Mouse (Mus musculus): ENCODE results near the gene 1700113H08Rik. TPM values are rescaled to one million over a fixed set of nuclear protein-coding genes. Genes with fewer than 3 reads are reported as not detected.

Gene 1700113H08Rik
- polyA plus RNA-seq, 1 experiment from 2014 or later = 0.65 TPM

DNA sequence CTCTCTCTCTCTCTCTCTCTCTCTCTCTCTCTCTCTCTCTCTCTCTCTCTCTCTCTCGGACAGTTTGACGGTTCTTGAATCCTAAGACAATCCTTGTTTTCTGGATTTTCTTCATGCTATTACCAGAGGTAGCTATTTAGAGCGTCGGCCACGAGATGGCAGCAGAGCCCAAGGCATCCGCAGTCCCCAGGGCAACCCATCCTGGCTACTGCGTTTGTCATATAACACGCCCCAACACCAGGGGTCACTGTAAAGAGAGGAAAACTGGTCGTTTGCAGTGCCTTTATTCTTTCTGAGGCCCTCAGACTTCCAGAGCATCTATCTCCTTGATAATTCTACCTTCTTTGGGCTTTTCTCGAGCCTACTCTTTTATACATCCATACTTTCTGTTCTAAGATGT lies 33.0 kb upstream of the 1700113H08Rik start:
- 3% methylated on average over 9 of the region's 10 CpGs for WGBS
- Histone ChIP-seq H3K9me3 (replicated peaks; ENCODE audit: control insufficient read depth, low read length) (no peaks in the 10 kb centered on the region), H3K4me2 (ENCODE audit: low read depth, low read length) (no peak overlapping the region), H3K27me3 (ENCODE audit: control insufficient read depth, insufficient read depth, low read length) (no peaks in the 10 kb centered on the region), H3K36me3 (replicated peaks; ENCODE audit: control insufficient read depth, insufficient read depth, low read depth, low read length) (no peaks in the 10 kb centered on the region), H3K9ac (replicated peaks; ENCODE audit: low read length) (no peak overlapping the region), H3K4me1 (ENCODE audit: control insufficient read depth, insufficient read depth, low read length) (no peaks in the 10 kb centered on the region), H3K27ac (replicated peaks; ENCODE audit: low read depth, low read length) (no peak overlapping the region), H3K4me3 (ENCODE audit: low read depth, low read length) (no peak overlapping the region)
- DNase-seq (ENCODE audit: low spot score) = peak; percentile 94
- peak; percentile 79 for ATAC-seq (replicated peaks; ENCODE audit: insufficient number of reproducible peaks, low FRiP score, low TSS enrichment, low read depth)

DNA sequence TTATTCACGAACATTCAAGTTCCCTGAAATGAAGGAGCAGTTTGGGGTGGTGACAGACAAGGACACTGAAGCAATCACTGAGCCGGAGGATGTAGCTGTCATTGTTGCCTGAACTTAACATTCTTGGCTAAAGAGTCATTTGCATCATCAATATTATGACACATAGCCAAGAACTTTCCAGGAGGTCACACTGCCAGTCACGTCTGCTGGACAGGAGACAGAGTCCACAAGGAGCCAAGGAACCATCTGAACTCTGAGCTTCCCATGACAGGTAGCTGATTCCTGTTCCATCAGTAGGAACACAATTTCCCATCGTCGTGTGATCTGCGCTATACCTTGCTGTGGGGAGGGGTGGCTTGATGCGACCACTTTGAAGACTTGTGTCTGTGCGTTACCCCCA lies 25.1 kb upstream of the 1700113H08Rik start:
- no peaks in the 10 kb centered on the region for H3K4me1 ChIP-seq (ENCODE audit: control insufficient read depth, insufficient read depth, low read length)
- no peaks in the 10 kb centered on the region for H3K36me3 ChIP-seq (replicated peaks; ENCODE audit: control insufficient read depth, insufficient read depth, low read depth, low read length)
- ATAC-seq (replicated peaks; ENCODE audit: insufficient number of reproducible peaks, low FRiP score, low TSS enrichment, low read depth) (no peak), DNase-seq (ENCODE audit: low spot score) (no peak)
- H3K4me2 ChIP-seq (ENCODE audit: low read depth, low read length) = no peak overlapping the region
- H3K4me3 ChIP-seq (ENCODE audit: low read depth, low read length) = no peak overlapping the region
- H3K9me3 ChIP-seq (replicated peaks; ENCODE audit: control insufficient read depth, low read length) = no peaks in the 10 kb centered on the region
- 91% methylated on average over 8 of the region's 8 CpGs for WGBS
- no peaks in the 10 kb centered on the region for H3K27me3 ChIP-seq (ENCODE audit: control insufficient read depth, insufficient read depth, low read length)
- H3K27ac ChIP-seq (replicated peaks; ENCODE audit: low read depth, low read length) = no peak overlapping the region
- no peak overlapping the region for H3K9ac ChIP-seq (replicated peaks; ENCODE audit: low read length)

DNA sequence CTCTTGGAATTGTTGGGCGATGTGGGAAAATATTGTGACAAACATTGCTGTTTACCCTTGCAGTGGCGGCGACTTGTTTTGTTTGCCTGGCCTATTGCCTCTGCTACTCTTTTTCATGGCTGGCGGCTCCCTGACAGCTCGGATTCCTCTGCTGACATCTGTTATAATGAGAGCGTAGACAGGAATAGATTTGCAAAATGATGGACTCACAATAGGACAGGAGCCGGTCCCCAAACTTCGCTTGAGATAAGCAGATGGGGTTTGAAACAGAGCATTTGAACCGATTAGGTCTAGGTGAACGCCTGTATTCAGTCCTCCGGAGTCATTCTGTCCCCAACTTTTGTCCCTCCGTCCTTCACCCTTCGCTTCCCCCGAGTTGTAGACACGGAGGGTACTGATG lies 22.0 kb upstream of the 1700113H08Rik start:
- H3K27ac ChIP-seq (replicated peaks; ENCODE audit: low read depth, low read length) = no peak overlapping the region
- no peak overlapping the region for H3K4me3 ChIP-seq (ENCODE audit: low read depth, low read length)
- H3K4me1 ChIP-seq (ENCODE audit: control insufficient read depth, insufficient read depth, low read length) = no peaks in the 10 kb centered on the region
- H3K36me3 ChIP-seq (replicated peaks; ENCODE audit: control insufficient read depth, insufficient read depth, low read depth, low read length) = no peaks in the 10 kb centered on the region
- no peak overlapping the region for H3K4me2 ChIP-seq (ENCODE audit: low read depth, low read length)
- ATAC-seq (replicated peaks; ENCODE audit: insufficient number of reproducible peaks, low FRiP score, low TSS enrichment, low read depth) = no peak
- no peaks in the 10 kb centered on the region for H3K9me3 ChIP-seq (replicated peaks; ENCODE audit: control insufficient read depth, low read length)
- H3K27me3 ChIP-seq (ENCODE audit: control insufficient read depth, insufficient read depth, low read length) = no peaks in the 10 kb centered on the region
- 85% methylated on average over 15 of the region's 15 CpGs for WGBS
- no peak overlapping the region for H3K9ac ChIP-seq (replicated peaks; ENCODE audit: low read length)
- DNase-seq (ENCODE audit: low spot score) = no peak

DNA sequence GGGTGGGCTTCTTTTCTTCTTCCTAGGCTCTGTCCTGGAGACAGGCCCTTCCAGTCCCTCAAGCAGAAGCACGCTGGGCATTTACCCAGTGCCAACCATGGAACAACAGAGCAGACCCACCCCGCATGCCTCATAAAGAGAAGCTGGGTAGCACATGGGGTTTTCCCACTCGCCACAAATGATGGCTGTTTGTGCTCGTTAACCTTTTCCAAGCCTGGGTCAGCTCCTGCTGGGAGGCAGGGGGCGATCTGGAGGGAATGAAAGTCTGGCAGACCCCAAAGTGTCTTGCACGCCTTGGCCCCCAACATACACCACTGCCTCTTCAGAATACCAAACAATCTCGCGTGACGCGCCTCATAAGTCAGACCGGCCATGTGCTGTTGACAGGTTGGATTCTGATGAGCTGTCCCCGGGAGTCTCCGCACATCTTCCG lies 21.6 kb upstream of the 1700113H08Rik start:
- no peak overlapping the region for H3K4me3 ChIP-seq (ENCODE audit: low read depth, low read length)
- no peaks in the 10 kb centered on the region for H3K27me3 ChIP-seq (ENCODE audit: control insufficient read depth, insufficient read depth, low read length)
- no peak overlapping the region for H3K9ac ChIP-seq (replicated peaks; ENCODE audit: low read length)
- no peaks in the 10 kb centered on the region for H3K9me3 ChIP-seq (replicated peaks; ENCODE audit: control insufficient read depth, low read length)
- 56% methylated on average over 14 of the region's 14 CpGs for WGBS
- no peaks in the 10 kb centered on the region for H3K36me3 ChIP-seq (replicated peaks; ENCODE audit: control insufficient read depth, insufficient read depth, low read depth, low read length)
- no peak overlapping the region for H3K27ac ChIP-seq (replicated peaks; ENCODE audit: low read depth, low read length)
- no peaks in the 10 kb centered on the region for H3K4me1 ChIP-seq (ENCODE audit: control insufficient read depth, insufficient read depth, low read length)
- no peak overlapping the region for H3K4me2 ChIP-seq (ENCODE audit: low read depth, low read length)
- ATAC-seq (replicated peaks; ENCODE audit: insufficient number of reproducible peaks, low FRiP score, low TSS enrichment, low read depth) = no peak
- no peak for DNase-seq (ENCODE audit: low spot score)

DNA sequence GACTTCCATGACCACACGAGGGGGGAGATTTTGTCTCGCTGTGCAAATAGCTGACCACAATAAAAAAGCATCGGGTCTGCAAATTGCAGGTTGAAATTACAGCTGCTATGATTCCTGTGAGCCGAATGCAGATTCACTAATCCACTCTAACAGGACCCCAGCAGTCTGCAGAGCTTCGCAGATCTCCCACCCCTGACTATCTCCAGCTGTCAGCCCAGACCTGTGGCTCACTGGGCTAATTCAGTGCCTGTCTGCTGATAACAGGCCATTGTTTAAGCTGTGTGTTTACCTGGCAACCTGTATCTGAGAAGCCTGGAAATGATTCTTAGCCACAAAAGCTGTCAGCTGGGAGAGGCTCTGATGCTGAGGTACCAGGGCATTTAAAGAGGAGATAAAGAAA lies 20.8 kb upstream of the 1700113H08Rik start:
- Histone ChIP-seq H3K9ac (replicated peaks; ENCODE audit: low read length) (no peak overlapping the region), H3K4me3 (ENCODE audit: low read depth, low read length) (no peak overlapping the region), H3K27ac (replicated peaks; ENCODE audit: low read depth, low read length) (no peak overlapping the region), H3K27me3 (ENCODE audit: control insufficient read depth, insufficient read depth, low read length) (no peaks in the 10 kb centered on the region), H3K36me3 (replicated peaks; ENCODE audit: control insufficient read depth, insufficient read depth, low read depth, low read length) (no peaks in the 10 kb centered on the region), H3K4me2 (ENCODE audit: low read depth, low read length) (no peak overlapping the region), H3K4me1 (ENCODE audit: control insufficient read depth, insufficient read depth, low read length) (no peaks in the 10 kb centered on the region), H3K9me3 (replicated peaks; ENCODE audit: control insufficient read depth, low read length) (no peaks in the 10 kb centered on the region)
- 59% methylated on average over 5 of the region's 5 CpGs for WGBS
- no peak for DNase-seq (ENCODE audit: low spot score)
- no peak for ATAC-seq (replicated peaks; ENCODE audit: insufficient number of reproducible peaks, low FRiP score, low TSS enrichment, low read depth)

DNA sequence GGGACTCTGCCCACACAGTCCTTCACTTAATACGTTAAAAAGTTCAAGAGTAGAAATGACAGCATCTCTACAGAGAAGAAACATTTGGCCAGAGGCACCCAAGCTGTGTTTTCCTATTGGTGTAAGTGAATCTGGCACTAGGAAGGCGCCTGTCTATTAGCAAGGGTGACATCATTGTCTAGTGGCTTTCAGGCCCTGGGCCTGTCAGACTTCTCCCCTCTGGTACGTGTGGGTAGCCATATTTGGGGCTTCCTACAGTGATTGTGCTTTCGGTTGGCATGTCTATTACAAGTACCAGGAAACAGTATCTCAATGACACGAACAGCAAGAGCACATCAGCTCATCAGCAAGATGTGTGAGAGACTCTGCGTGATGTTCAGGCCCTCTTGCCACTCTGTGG lies 18.5 kb upstream of the 1700113H08Rik start:
- Histone ChIP-seq H3K4me1 (ENCODE audit: control insufficient read depth, insufficient read depth, low read length) (no peaks in the 10 kb centered on the region), H3K27me3 (ENCODE audit: control insufficient read depth, insufficient read depth, low read length) (no peaks in the 10 kb centered on the region), H3K36me3 (replicated peaks; ENCODE audit: control insufficient read depth, insufficient read depth, low read depth, low read length) (no peaks in the 10 kb centered on the region), H3K4me3 (ENCODE audit: low read depth, low read length) (no peak overlapping the region), H3K4me2 (ENCODE audit: low read depth, low read length) (no peak overlapping the region), H3K9ac (replicated peaks; ENCODE audit: low read length) (no peak overlapping the region), H3K9me3 (replicated peaks; ENCODE audit: control insufficient read depth, low read length) (no peaks in the 10 kb centered on the region), H3K27ac (replicated peaks; ENCODE audit: low read depth, low read length) (no peak overlapping the region)
- WGBS = 83% methylated on average over 6 of the region's 6 CpGs
- ATAC-seq (replicated peaks; ENCODE audit: insufficient number of reproducible peaks, low FRiP score, low TSS enrichment, low read depth) = no peak
- no peak for DNase-seq (ENCODE audit: low spot score)

DNA sequence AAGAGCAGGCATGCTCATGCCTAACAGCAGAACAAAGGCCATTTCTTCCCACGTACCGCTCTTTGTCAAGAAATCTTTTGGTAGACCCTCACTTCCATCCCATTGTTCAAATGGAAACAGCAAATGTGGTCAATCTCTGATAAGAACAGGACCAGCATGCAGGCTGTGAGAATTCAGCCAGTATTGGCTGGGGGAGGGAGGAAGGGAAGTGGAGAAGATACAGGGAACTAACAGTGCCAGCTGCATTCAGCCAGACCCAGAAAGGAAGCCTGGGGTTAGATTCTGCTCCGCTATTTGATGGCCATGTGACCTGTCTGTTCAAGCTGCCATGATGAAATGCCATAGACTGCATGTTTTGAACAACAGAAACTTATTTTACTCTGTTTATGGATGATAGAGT lies 18.0 kb upstream of the 1700113H08Rik start:
- no peak overlapping the region for H3K4me2 ChIP-seq (ENCODE audit: low read depth, low read length)
- no peak overlapping the region for H3K9ac ChIP-seq (replicated peaks; ENCODE audit: low read length)
- no peak overlapping the region for H3K4me3 ChIP-seq (ENCODE audit: low read depth, low read length)
- H3K36me3 ChIP-seq (replicated peaks; ENCODE audit: control insufficient read depth, insufficient read depth, low read depth, low read length) = no peaks in the 10 kb centered on the region
- WGBS = 89% methylated on average over 3 of the region's 3 CpGs
- H3K27me3 ChIP-seq (ENCODE audit: control insufficient read depth, insufficient read depth, low read length) = no peaks in the 10 kb centered on the region
- no peaks in the 10 kb centered on the region for H3K4me1 ChIP-seq (ENCODE audit: control insufficient read depth, insufficient read depth, low read length)
- ATAC-seq (replicated peaks; ENCODE audit: insufficient number of reproducible peaks, low FRiP score, low TSS enrichment, low read depth) = no peak
- no peaks in the 10 kb centered on the region for H3K9me3 ChIP-seq (replicated peaks; ENCODE audit: control insufficient read depth, low read length)
- H3K27ac ChIP-seq (replicated peaks; ENCODE audit: low read depth, low read length) = no peak overlapping the region
- DNase-seq (ENCODE audit: low spot score) = no peak

DNA sequence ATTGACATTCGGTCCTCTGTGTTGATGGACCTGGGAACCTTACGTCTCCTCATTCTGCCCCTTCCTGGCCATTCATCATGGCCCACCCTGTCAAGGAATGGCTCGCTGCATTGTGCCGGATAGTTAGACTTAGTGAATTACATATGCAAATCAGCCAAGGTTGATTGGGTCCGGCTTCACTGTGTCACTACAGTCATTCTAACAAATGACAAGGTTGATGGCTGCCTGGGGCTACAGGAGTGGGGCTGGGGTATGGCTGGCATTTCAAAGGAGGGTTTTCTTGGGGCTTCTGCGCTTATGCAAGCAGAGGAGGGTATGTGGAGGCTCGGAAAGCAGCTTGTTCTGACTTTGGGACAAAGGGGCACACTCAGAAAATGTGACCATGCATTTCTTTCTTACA lies 16.6 kb upstream of the 1700113H08Rik start:
- no peaks in the 10 kb centered on the region for H3K36me3 ChIP-seq (replicated peaks; ENCODE audit: control insufficient read depth, insufficient read depth, low read depth, low read length)
- no peaks in the 10 kb centered on the region for H3K27me3 ChIP-seq (ENCODE audit: control insufficient read depth, insufficient read depth, low read length)
- no peak overlapping the region for H3K4me3 ChIP-seq (ENCODE audit: low read depth, low read length)
- H3K4me1 ChIP-seq (ENCODE audit: control insufficient read depth, insufficient read depth, low read length) = no peaks in the 10 kb centered on the region
- no peak overlapping the region for H3K27ac ChIP-seq (replicated peaks; ENCODE audit: low read depth, low read length)
- no peaks in the 10 kb centered on the region for H3K9me3 ChIP-seq (replicated peaks; ENCODE audit: control insufficient read depth, low read length)
- H3K4me2 ChIP-seq (ENCODE audit: low read depth, low read length) = no peak overlapping the region
- DNase-seq (ENCODE audit: low spot score) (no peak), ATAC-seq (replicated peaks; ENCODE audit: insufficient number of reproducible peaks, low FRiP score, low TSS enrichment, low read depth) (no peak)
- H3K9ac ChIP-seq (replicated peaks; ENCODE audit: low read length) = no peak overlapping the region
- 78% methylated on average over 7 of the region's 7 CpGs for WGBS
